Mouse (Mus musculus) forebrain, embryonic 10.5 days (tissue): ENCODE results near the gene Rassf8. TPM values are rescaled to one million over a fixed set of nuclear protein-coding genes. Genes with fewer than 3 reads are reported as not detected.
A peak's percentile ranks its signal among the peaks of the same experiment; 100 is the strongest.

Experiments
- DNase-seq: peaks from one replicate; pipeline ENCODE4 v3.0.0-alpha.2; 2017; ENCODE audit warnings: low spot score; ENCODE audit errors: extremely low spot score
- H3K27ac ChIP-seq: fragments of 300-500 bp; sonication (generic); 2 replicates; pipeline ENCODE4 v1.5.1; 2016; ENCODE audit warnings: mild to moderate bottlenecking
- H3K27me3 ChIP-seq: fragments of 300-500 bp; sonication (generic); 2 replicates; pipeline ENCODE4 v1.6.1; 2016; ENCODE audit warnings: mild to moderate bottlenecking; ENCODE audit not compliant: poor library complexity, severe bottlenecking
- H3K36me3 ChIP-seq: fragments of 300-500 bp; sonication (generic); replicated peaks from 2 replicates; pipeline ENCODE4 v1.6.1; 2016; ENCODE audit warnings: mild to moderate bottlenecking, moderate library complexity
- H3K4me1 ChIP-seq: fragments of 300-500 bp; sonication (generic); 2 replicates; pipeline ENCODE4 v1.6.1; 2016
- H3K4me3 ChIP-seq: fragments of 300-500 bp; sonication (generic); 2 replicates; pipeline ENCODE4 v1.5.1; 2016; ENCODE audit warnings: mild to moderate bottlenecking, moderate library complexity
- H3K9me3 ChIP-seq: fragments of 300-500 bp; sonication (generic); 2 replicates; pipeline ENCODE4 v1.6.1; 2016; ENCODE audit warnings: mild to moderate bottlenecking, moderate library complexity
- WGBS: fragments of 180-500 bp; shearing (Covaris S2); methylation state at CpG from one replicate; pipeline ENCODE4 v1.1.7; 2016; 5-methylcytosine and 5-hydroxymethylcytosine counted together
- polyA plus RNA-seq: library from polyadenylated mRNA; unstranded; fragments of >200 nt; fragmentation: Nextera tagmentation; extraction: Ambion mirVana; gene quantifications from 2 replicates; pipeline ENCODE4 v1.2.1, GENCODE M21; 2016

Rassf8 gene
- polyA plus RNA-seq: 1.7 and 2.3 TPM in 2 replicates

DNA sequence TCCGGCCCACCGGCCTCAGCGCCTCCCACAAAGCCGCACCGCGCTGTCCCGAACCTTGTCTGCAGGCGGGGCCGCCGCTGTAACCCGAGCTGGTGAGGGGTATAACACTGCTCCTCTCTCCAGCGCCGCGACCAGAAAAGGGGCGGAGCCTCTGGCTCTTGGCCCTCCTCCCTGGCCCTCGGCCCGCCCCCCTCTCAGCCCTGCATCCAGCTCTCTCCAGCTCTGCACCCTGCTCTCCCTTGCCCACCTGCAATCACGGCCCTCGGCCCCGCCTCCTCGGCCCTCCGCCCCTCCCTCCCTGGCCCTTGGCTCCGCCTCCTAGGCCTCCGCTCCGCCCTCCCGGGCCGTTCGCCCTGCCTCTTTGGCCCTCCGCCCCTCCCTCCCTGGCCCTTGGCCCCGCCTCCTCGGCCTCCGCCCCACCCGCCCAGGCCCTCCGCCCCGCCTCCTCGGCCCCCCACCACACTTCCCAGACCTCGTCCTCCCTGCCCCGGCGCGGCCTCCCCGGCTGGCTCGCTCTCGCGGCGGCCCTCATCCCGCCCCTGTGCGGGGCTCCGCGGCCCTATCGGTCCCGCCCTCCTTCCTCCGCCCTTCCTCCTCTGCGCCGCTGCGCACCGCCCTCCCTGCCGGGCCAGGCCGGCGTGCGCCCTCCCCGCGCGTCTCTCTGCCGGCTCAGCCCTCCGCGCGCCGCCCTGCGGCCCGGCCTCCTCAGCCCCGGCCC lies at the start of gene Rassf8:
Gene Rassf8, plus strand, starts transcription at position 617 of the 718 bp plus-strand sequence.
- H3K4me1 ChIP-seq: peaks cover 17% of the 10 kb centered on the region
- no peaks in the 10 kb centered on the region; the same call in 1 of the 2 replicates for H3K9me3 ChIP-seq
- H3K27me3 ChIP-seq: peaks cover 13% of the 10 kb centered on the region
- WGBS: under 1% methylated on average over 58 of the region's 71 CpGs
- H3K27ac ChIP-seq: peak within 1 kb of the TSS; percentile 90
- H3K4me3 ChIP-seq: peak within 1 kb of the TSS; percentile 78
- peak; percentile 92 for DNase-seq
- peaks cover 6% of the 10 kb centered on the region for H3K36me3 ChIP-seq

DNA sequence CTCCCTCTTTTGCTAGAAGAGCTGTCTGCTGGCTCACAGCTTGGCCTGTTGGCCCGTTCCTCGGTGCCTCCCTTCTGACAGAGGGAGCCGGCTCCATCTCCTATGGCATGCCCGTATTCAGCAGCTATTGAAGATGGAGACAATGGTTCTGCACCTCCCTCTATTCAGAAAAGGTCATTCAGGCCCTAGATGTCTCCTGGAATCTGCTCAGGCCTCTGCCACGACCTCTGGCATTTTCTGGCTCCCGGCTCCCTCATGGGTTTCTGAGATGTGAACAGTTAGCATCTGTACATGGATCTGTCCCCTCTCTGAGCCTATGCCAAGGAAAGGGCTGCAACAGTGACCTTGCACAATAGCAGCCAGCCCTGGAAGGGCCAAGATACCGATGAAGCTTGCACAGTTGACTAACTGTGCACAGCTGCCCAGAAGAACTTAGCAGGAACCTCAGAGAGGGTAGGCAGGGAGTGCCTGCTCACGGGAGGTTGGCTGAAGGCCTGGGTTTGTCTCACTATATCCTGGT lies 45.5 kb upstream of the Rassf8 start:
- Histone ChIP-seq H3K4me1 (peaks cover 8% of the 10 kb centered on the region), H3K4me3 (no peak overlapping the region), H3K27me3 (no peaks in the 10 kb centered on the region), H3K36me3 (no peaks in the 10 kb centered on the region), H3K9me3 (no peaks in the 10 kb centered on the region), H3K27ac (peak overlapping the region; percentile 1; the same call in 1 of the 2 replicates)
- no peak for DNase-seq
- WGBS: 53% methylated on average over 8 of the region's 8 CpGs

DNA sequence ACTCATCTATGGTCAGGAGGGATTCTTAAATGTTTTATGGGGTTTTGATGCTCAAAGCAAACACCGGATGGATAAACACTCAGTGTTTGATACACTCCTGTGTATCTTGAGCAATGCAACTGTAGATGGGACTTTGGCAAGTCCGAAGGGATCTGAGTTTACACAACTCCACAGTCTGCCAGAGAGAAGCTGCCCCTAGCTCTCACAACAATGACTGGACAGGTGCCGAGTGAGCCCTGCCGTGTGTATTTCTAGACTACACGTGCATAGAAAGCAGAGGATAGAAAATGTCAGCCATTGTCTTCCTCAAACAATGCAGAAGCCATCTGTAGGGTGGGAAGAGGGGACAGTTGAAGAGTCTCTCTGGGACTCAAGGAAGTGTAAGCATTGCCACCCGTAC lies 42.9 kb upstream of the Rassf8 start:
- peaks cover 11% of the 10 kb centered on the region for H3K4me1 ChIP-seq
- H3K9me3 ChIP-seq: no peaks in the 10 kb centered on the region
- WGBS: 87% methylated on average over 6 of the region's 6 CpGs
- DNase-seq: no peak
- no peaks in the 10 kb centered on the region for H3K36me3 ChIP-seq
- H3K4me3 ChIP-seq: no peak overlapping the region
- H3K27ac ChIP-seq: no peak overlapping the region
- H3K27me3 ChIP-seq: no peaks in the 10 kb centered on the region

DNA sequence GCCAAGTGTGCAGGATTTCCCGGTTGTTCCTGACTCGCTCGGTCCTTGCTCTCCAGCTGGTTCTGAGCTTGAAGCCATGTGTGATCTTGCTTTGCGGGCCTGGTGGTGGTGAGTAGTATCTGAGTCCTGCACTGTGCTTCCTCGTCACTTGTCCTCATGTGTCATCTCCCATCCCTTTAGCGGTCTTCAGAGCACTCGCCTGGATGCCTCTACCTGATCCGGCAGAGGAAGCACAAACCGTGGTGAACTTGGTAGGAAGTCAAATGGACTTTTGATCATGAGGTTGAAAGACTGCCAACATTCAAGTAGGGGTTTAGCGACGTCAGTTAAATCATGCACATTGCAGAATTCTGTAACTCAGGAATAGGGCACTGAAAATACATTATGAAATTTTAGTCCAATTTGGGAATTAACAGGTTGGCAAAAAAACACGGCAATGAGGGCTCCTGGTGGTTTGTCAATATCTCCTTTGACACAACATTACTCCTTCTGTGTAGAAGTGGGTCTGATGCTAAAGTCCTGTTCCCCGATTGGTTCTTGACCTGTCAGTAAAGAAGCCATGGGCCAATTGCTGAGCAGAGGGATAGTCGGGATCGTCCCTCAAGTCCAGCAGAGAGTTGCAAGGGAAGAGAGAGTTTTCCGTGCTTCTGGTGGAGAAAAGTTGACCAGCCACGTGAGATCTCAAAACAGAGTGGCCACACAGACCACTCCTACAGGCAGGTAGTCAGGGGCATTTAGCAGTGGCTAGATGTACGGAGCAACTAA lies 36.4 kb upstream of the Rassf8 start:
- H3K4me3 ChIP-seq: no peak overlapping the region
- no peaks in the 10 kb centered on the region for H3K9me3 ChIP-seq
- no peaks in the 10 kb centered on the region for H3K27me3 ChIP-seq
- H3K27ac ChIP-seq: no peak overlapping the region
- no peaks in the 10 kb centered on the region for H3K36me3 ChIP-seq
- no peak for DNase-seq
- H3K4me1 ChIP-seq: peaks cover 13% of the 10 kb centered on the region
- 94% methylated on average over 18 of the region's 18 CpGs for WGBS

DNA sequence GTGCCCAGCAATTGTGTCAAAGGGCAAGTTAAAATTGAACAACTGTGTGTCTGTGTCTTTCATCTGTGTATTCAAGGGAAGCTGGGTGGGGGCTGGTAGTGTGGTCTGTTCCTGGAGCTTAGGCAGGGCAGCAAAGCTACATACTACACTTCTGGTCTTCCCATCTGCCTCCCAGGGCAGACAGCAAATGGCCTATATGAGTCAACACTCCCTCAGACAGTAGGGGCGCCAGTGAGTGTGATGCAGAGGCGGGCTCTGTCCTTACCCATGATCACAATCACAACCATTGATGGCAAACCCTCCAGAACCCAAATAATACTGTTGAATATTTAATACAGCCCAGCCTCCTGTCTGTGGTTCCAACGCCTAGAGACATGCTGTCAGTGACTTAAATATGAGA lies 35.8 kb upstream of the Rassf8 start:
- WGBS: 80% methylated on average over 3 of the region's 3 CpGs
- no peak for DNase-seq
- Histone ChIP-seq H3K27ac (no peak overlapping the region), H3K9me3 (no peaks in the 10 kb centered on the region), H3K36me3 (no peaks in the 10 kb centered on the region), H3K4me3 (no peak overlapping the region), H3K4me1 (peaks cover 13% of the 10 kb centered on the region), H3K27me3 (no peaks in the 10 kb centered on the region)

DNA sequence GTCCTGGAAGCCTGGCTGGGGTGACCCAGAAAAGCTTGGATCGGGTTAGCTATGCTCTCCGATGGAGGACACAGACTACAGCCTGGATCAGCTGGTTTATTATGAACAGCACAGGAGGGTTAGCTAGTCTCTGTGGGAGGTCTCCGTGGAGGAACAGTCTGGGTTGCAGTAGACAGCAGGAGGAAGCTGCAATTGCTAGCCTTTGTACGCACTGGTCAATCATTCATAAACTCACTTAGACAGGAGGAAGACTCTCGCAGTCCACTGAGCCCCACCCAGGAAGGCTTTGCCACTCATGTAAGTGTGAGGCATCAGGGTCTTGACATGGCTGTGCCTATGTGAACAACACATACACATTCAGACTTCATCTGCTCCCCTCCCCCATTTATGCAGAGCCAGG lies 35.2 kb upstream of the Rassf8 start:
- DNase-seq: no peak
- no peaks in the 10 kb centered on the region for H3K9me3 ChIP-seq
- H3K27me3 ChIP-seq: no peaks in the 10 kb centered on the region
- peaks cover 13% of the 10 kb centered on the region for H3K4me1 ChIP-seq
- no peak overlapping the region for H3K4me3 ChIP-seq
- no peaks in the 10 kb centered on the region for H3K36me3 ChIP-seq
- no peak overlapping the region for H3K27ac ChIP-seq
- 94% methylated on average over 5 of the region's 5 CpGs for WGBS

DNA sequence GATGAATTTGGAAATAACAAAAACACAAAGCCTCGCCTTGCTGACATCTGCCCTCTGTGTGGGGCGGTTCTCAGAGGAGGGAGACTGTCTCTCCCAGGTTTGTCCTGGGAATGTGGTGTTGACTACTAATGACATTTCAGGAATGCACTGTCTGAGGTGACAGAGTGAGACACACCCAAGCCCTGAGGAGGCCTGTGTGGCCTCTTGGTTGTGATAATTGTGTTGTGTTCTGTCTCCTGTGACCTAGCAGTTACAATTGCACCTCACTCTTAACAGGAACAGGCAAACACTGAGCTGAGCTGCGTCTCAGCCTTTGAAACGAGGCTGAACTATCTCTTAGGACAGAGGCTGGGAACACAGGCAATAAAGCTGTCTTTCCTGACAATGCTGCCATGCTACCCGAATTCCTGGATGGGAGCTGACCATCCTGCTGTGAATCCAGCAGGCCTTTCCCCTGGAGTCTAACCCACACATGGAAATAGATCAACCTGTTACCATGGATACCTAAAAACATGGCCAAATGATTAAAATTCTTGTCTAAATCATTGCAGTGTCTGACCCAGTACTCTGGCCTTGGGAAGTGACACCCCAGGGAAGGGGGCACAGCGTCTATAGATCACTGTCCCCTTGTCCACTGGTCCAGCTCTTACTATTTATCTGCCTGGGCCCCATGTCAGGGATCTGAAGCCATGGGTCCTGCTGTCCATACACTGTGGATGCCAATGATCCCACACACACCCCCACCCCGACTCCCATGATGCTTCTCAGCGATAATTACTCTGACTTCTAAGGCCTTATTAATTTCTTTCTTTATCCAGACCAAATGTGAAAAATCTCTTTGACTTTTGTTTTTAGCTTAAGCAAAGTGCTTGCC lies 33.1 kb upstream of the Rassf8 start:
- H3K4me3 ChIP-seq: no peak overlapping the region
- DNase-seq: no peak
- peaks cover 10% of the 10 kb centered on the region for H3K4me1 ChIP-seq
- peak overlapping the region; percentile 60 for H3K27ac ChIP-seq
- H3K9me3 ChIP-seq: no peaks in the 10 kb centered on the region
- H3K27me3 ChIP-seq: no peaks in the 10 kb centered on the region
- WGBS: 72% methylated on average over 8 of the region's 8 CpGs
- H3K36me3 ChIP-seq: no peaks in the 10 kb centered on the region

DNA sequence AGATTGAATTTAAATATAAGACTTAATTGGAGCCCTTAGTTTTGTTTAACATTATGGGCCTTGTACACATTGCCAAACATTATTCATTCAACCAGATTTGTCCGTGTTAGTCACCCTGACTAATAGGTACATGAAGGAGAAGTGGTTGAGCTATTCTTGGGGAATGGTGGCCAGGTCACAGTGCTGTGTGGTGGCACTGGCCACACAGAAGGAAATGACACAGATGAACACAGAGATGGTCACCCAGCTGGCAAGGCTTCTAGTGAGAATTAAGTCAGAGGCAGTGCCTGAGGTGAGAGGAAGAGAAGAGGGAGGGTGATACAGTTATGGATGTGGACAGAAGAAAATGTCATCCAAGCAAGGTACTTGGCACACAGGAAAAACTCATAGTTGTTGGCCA lies 32.4 kb upstream of the Rassf8 start:
- peaks cover 10% of the 10 kb centered on the region for H3K4me1 ChIP-seq
- no peak for DNase-seq
- H3K9me3 ChIP-seq: no peaks in the 10 kb centered on the region
- no peak overlapping the region for H3K27ac ChIP-seq
- H3K4me3 ChIP-seq: no peak overlapping the region
- no peaks in the 10 kb centered on the region for H3K27me3 ChIP-seq
- WGBS: 85% methylated on average over 1 of the region's 1 CpGs
- H3K36me3 ChIP-seq: no peaks in the 10 kb centered on the region

DNA sequence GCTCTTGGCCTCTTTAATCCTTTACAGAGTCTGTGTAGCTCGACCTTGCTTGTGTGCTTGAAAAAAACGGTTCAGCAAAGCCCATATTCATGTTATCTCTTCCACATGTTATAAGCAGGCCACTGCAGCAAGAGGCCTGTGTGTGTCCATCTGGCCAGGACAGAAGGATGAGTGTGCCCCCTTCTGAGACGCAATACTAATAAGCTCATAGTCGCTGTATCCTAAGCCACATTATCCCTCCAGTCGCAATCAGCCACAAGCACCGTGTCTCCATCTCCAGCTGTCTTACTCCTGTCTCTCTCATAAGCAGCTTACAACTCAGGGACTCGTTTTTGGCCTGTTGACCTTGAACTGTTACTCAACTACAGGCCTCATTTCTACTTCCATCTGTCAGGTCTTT lies 24.0 kb upstream of the Rassf8 start:
- H3K36me3 ChIP-seq: no peaks in the 10 kb centered on the region
- H3K27ac ChIP-seq: no peak overlapping the region
- no peaks in the 10 kb centered on the region for H3K9me3 ChIP-seq
- no peak for DNase-seq
- no peaks in the 10 kb centered on the region for H3K4me1 ChIP-seq
- no peak overlapping the region for H3K4me3 ChIP-seq
- WGBS: 77% methylated on average over 7 of the region's 7 CpGs
- no peaks in the 10 kb centered on the region for H3K27me3 ChIP-seq

DNA sequence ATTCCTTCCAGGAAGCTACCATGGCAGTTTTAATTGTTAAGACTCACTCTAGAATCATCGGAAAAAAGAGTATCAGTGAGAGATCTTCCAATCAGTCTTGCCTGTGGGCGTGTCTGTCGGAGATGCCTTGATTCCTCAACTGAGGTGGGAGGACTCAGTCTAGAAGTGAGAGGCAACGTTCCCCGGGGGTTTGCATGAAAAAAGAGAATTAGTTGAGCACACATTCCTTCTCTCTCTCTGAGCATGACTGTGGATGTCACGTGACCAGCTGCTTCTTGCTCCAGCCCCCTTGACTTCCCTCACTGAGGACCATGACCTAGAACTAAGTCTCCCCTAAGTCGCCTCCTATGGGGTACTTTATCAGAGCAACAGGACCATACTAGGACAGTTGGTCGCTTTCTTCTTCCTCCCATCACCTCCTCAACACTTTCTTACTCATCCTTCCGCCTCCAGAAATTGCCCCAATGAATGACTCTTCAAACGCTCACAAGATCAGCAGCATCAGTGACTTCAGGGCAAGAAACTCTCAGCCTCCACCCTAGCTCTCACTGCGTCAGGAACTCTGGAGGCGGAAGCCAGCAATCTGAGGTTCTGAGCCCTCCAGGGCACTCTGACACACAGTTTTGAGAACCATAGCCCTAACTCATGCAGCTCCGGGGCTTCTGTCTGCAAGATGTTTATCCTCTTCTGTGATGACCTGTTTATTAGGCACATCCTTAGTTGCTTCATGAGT lies 23.3 kb upstream of the Rassf8 start:
- no peak for DNase-seq
- no peak overlapping the region for H3K27ac ChIP-seq
- H3K36me3 ChIP-seq: no peaks in the 10 kb centered on the region
- H3K4me3 ChIP-seq: no peak overlapping the region
- no peaks in the 10 kb centered on the region for H3K27me3 ChIP-seq
- no peaks in the 10 kb centered on the region for H3K9me3 ChIP-seq
- WGBS: 85% methylated on average over 13 of the region's 13 CpGs
- H3K4me1 ChIP-seq: no peaks in the 10 kb centered on the region

DNA sequence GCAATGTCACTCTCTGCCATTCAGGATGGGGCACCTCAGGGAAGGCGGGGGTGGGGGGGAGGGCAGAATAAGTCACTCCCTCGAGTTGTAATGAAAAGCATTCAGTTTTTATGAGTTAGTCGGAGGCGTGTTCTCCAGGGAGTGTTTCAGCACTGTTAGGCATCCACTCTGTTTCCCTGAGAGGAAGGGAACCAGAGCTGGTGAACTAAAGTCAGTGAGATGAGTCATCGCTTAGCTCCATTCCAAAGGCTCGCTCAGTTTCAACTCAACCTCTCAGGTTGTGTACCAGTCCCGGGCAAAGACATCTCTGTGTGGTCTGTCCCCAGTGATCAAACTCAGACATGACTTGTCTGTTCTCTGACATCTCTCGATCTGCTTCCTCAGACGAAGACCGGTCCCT lies 20.7 kb upstream of the Rassf8 start:
- 92% methylated on average over 10 of the region's 10 CpGs for WGBS
- no peak overlapping the region for H3K4me3 ChIP-seq
- H3K36me3 ChIP-seq: no peaks in the 10 kb centered on the region
- no peaks in the 10 kb centered on the region for H3K9me3 ChIP-seq
- H3K27me3 ChIP-seq: no peaks in the 10 kb centered on the region
- no peak for DNase-seq
- H3K27ac ChIP-seq: no peak overlapping the region
- no peaks in the 10 kb centered on the region for H3K4me1 ChIP-seq

DNA sequence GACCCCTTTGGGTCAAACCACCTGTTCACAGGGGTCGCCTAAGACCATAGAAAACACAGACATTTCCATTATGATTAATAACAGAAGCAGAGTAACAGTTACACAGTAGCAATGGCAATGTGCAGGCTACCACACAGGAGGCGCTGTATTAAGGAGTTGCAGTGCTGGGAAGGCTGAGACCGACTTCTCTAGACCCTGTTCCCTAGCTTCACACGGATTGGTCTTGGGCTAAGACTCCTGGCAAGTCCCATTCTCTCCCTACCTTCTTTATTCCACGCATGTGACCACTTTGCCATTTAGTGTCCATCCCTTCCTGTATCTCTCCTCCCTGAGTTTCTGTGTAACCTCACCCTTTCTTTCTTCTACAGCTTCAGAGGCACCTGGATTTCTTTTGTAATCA lies 19.6 kb upstream of the Rassf8 start:
- no peaks in the 10 kb centered on the region for H3K9me3 ChIP-seq
- DNase-seq: no peak
- WGBS: 46% methylated on average over 5 of the region's 5 CpGs
- H3K4me3 ChIP-seq: no peak overlapping the region
- no peak overlapping the region for H3K27ac ChIP-seq
- no peaks in the 10 kb centered on the region for H3K27me3 ChIP-seq
- no peaks in the 10 kb centered on the region for H3K4me1 ChIP-seq
- H3K36me3 ChIP-seq: no peaks in the 10 kb centered on the region
